Mouse (Mus musculus): ENCODE measurements around the gene Acp4. TPM values are rescaled to one million over a fixed set of nuclear protein-coding genes. Genes with fewer than 3 reads are reported as not detected.
"Not testable (repeated sequence)": the region's sequence is repeated elsewhere in the genome, so short reads cannot be mapped to it uniquely, and the experiment has no call there.

The Acp4 gene
- not detected for total RNA-seq (2021)

GRCm38 (mm10) chr7:44257278-44257677 lies at the start of gene Acp4:
Gene Acp4 (minus strand): TSS chr7:44257378.
- no peak for DNase-seq

- DNase-seq, result no peak
Observed at GRCm38 (mm10) chr7:44306516-44307240, 49.5 kb upstream of the Acp4 start, which contains the start of gene Clec11a. Gene Clec11a (minus strand): TSS chr7:44306902.

DNA sequence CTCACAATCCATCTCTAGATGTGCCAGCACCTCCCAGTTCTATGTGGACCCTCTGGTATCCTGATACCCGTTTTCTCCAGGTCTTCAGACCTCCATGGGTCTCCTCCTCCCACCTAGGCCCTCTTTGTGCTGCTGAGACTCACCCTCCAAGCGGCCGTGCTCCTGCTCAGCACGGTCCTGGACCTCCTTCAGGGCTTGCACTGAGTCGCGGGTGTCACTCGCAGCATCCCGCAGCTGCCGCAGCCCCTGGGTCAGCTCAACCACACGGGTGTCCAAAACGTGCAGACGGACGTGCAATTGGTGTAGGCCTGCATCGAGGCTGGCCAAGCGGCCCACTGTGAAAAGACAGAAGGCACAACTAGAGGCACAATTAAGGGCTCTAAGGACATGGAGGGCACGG lies 48.5 kb upstream of the Acp4 start:
- peak; percentile 9 for DNase-seq

- DNase-seq, result peak; percentile 96
Observed at GRCm38 (mm10) chr7:44304775-44305641, 47.8 kb upstream of the Acp4 start.

DNA sequence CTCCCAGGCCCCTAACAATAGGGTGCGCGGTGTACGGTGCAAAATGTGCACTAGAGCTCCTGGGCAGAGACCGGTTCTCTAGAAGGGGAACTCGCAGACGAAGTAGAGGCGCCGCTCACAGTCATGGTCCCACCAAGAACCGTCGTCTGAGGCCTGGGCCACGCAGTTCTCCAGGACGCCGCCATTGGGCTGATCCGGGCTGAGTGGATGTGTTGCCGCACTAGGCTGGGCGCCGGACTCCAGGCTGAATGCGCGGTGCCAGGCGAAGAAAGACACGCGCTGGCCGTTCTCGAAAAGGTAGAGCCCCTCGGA lies 47.2 kb upstream of the Acp4 start:
- DNase-seq, result no peak

GRCm38 (mm10) chr7:44303346-44304340 lies 46.5 kb upstream of the Acp4 start:
- DNase-seq, result no peak

- not testable (repeated sequence) for DNase-seq
Observed at GRCm38 (mm10) chr7:44297501-44297900, 40.3 kb upstream of the Acp4 start.

DNA sequence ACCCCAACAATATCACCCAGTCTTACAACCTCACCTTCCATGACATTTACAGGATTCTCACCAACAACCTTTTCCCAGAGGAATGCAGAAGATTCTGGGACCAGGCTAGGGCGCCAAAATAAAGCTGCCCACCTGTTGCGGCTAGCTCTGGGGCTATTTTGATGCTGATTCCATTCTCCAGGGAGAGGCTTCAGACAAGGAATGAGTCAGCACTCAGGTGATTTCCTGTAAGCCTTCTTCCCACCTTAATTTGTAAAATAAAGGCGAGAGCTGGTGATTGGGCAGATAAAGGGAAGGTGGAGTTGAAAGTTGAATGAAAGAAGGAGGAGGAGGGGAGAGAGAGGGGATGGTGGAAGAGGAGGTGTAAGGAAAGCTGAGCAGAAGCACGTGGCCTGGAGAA lies 34.2 kb upstream of the Acp4 start:
- DNase-seq, result no peak

DNA sequence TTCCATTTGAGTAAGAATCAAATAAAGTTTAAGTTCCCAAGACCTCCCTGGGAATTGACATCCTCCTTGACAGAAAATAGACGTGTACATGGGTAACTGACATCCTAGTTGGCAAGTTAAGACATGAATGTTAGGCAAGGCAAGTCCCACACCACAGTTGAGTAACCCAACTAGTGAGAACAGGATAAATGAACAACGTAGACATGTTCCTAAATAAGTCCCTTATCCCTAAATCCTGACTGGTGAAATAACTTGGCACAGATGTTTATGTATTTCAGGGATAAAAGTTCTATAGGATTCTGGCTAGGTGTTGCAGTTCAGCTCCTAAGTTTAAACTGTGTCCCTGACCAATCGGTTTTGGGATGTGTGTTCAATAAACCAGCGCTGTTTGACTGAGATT lies 33.8 kb upstream of the Acp4 start:
- no peak for DNase-seq

DNA sequence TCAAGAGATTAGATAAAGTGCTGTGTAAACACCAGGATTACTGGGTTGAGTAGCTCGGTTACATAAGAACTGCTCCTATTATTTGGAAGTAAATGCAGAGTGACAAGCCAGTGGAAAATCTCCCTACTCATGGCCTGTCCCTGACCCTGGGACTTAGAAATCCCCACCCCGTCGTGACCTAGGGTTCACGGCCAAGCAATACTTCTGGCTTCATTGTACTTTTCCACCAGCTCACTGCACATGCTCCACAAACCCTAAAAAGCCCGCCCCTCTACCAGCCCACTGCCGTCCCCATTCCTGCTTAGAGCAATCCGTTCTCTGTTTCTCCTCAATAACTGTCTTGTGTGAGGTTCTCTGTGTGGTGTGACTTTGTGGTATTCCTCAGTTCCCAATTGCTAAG lies 30.6 kb upstream of the Acp4 start:
- DNase-seq, result no peak

DNA sequence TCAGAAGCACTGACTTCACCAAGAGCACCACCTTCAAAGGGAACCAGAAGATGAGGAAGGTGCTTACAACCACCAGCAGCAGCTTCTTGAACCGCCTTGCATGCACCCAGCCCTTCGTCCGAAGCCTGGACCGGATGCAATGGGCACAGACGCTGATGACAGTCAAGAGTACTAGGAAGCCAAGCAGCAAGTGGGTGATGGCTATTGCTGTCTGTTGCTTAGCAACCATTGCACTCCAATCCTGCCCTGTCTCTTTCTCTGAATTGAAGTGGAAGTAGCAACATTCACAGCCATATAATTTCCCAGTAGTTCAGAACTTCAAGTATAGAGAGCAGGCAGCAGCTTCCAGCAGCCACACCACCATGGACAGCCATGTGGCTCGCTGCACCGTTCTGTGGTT lies 24.4 kb upstream of the Acp4 start:
- DNase-seq, result no peak

DNA sequence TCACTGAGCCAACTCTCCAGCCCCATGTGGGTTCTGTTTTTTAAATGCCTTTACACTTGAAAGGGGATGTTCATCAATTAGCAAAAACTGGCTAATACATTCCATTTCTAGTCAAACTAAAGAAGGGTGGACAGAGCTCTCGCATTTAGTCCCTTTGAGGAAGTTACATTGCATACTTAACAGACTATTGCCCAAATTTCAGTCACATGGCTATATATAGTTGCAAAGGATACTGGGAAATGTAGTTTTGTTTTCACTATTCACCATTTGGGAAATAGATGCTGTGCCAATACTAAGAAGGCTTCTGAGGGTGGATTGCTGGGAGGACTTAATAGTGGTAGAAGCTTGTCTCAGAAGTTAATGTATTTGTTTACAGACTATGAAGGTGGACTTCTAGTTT lies 23.8 kb upstream of the Acp4 start:
- no peak for DNase-seq

GRCm38 (mm10) chr7:44277250-44277622 lies 20.1 kb upstream of the Acp4 start:
- DNase-seq, result peak; percentile 33

- DNase-seq, result no peak
Observed at GRCm38 (mm10) chr7:44276461-44277249, 19.5 kb upstream of the Acp4 start.

GRCm38 (mm10) chr7:44275546-44275945 lies 18.4 kb upstream of the Acp4 start:
- DNase-seq, result no peak

GRCm38 (mm10) chr7:44274096-44274495 lies 16.9 kb upstream of the Acp4 start:
- no peak for DNase-seq

DNA sequence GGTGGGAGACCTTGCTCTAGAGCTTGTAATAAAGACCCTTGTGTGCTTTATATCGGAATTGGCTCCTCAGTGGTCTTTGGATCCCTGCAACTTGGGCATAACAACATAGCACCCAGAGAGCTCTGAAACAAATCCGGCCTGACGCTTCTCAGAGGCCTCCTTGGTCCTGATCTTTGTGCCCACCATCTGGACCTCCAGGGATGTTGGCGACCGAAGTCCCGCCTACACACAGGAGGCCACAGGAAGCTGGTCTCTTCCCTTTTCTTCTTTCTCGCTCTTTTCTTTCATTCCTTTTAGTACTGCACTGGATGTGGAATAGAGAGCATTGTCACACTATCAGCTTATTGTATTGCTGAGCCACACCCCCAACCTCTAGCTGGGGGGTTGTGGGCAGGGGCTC lies 16.3 kb upstream of the Acp4 start:
- no peak for DNase-seq

GRCm38 (mm10) chr7:44272546-44272945 lies 15.4 kb upstream of the Acp4 start:
- no peak for DNase-seq

DNA sequence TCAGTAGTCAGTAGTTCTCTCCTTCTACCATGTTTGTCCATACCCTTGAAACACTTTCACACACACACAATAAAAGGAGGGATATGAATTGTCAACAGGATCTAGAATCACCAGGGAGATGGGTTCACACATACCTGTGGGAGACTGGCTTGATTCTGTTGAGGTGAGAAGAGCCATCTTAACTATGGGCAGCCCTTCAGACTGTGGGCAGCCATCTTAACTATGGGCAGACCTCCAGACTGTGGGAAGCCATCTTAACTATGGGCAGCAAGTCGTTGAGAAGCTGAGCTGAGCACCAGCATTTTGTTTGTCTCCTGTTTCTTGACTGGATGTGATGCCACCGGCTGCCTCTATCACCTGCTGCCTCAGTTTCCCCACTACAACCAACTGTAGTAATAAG lies 14.1 kb upstream of the Acp4 start:
- DNase-seq, result no peak

DNA sequence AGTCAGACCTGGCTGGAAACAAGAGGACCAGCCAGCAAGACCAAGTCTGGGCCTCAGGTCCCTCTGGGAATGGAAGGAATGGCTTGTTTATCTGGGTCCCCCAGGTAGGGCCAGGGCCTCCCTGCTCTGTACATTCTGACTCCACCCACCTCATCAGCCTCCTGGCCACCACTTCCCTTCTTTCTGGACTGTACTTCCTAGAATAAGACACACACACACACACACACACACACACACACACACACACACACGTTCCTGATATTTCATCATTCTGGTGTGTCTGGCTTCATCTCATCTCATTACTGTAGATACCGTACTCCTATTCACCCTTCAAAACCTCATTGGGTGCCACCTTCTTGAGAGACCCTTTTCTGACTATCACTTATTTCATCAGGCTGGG lies 12.2 kb upstream of the Acp4 start:
- DNase-seq, result no peak

DNA sequence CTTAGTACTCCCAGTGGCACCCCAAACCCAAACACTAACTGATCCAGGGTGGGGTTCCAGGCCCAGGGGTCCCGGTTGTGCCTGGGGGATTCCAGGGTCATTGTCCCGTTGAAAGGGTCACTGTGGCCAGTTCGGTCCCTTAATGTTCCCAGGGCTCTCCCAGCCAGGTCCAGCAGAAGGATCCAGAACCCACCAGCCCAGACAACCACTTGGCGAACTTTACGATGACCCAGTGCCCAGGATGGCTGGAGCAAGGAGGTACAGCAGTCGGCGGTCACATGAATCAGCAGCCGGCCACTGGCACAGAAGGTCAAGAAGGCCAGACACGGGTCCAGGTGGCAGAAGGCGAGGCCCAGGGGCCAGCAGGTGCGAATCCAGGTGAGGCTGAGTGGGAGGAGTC lies 10.9 kb upstream of the Acp4 start:
- DNase-seq, result no peak

Measured in heart, postnatal 4 days (tissue).